Mouse (Mus musculus): ENCODE data around the gene Usp54. TPM values are rescaled to one million over a fixed set of nuclear protein-coding genes. Genes with fewer than 3 reads are reported as not detected.
"Not testable (repeated sequence)": the region's sequence is repeated elsewhere in the genome, so short reads cannot be mapped to it uniquely, and the experiment has no call there.

The Usp54 gene
- polyA plus RNA-seq, 1 experiment from 2014 or later: 1.6 TPM

- DNase-seq (ENCODE audit: low spot score): no peak
Observed at GRCm38 (mm10) chr14:20610146-20610545, 30.7 kb downstream of the Usp54 start.

GRCm38 (mm10) chr14:20609519-20609918 is 31.3 kb downstream of the Usp54 start:
- DNase-seq (ENCODE audit: low spot score): no peak

- DNase-seq (ENCODE audit: low spot score): no peak
Observed at GRCm38 (mm10) chr14:20607396-20608126, 33.3 kb downstream of the Usp54 start.

- no peak for DNase-seq (ENCODE audit: low spot score)
Observed at GRCm38 (mm10) chr14:20601287-20601686, 39.6 kb downstream of the Usp54 start.

GRCm38 (mm10) chr14:20600203-20600602 is 40.7 kb downstream of the Usp54 start:
- DNase-seq (ENCODE audit: low spot score): no peak

- DNase-seq (ENCODE audit: low spot score): no peak
Observed at GRCm38 (mm10) chr14:20599542-20599941, 41.3 kb downstream of the Usp54 start.

DNA sequence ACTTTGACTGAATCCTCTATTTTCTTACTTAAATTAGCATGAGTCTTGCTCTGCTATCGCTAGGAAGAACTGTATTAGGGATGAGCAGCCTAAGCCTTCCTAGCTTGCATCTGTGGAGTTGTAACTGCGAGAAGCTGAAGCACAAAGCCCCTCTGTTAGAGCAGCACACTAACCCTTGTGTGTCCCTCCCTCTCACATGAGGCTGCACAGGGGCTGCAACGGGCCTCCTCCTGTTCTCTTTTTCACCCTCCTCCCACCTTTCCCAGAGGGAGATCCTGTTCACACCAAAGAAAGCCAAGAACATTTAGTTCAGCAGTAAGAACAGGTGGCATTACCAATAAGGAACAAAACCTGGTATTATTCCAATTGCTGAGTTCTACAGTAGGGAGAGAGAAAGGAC is 45.1 kb downstream of the Usp54 start:
- no peak for DNase-seq (ENCODE audit: low spot score)

DNA sequence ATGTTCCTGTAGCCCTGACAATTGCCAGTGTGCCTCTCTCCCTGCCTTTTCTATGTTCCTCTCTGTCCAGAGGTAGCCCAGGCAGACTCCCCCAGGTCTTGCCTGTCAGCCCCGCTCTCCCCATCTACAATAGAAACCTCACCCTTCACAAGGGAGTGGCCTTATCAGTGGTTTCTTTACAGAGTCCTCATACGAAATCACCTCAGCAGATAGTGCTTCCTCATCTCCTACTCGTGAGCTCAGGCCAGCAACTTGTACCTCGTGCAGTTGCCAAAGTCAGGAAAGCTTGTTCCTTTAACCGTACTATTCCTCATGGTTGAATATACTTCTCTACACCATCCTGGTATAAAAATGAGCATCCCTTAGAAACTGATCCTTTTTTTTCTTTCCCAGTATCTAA is 53.4 kb downstream of the Usp54 start:
- no peak for DNase-seq (ENCODE audit: low spot score)

GRCm38 (mm10) chr14:20578822-20579407 is 61.9 kb downstream of the Usp54 start:
- no peak for DNase-seq (ENCODE audit: low spot score)

- peak; percentile 75 for DNase-seq (ENCODE audit: low spot score)
Observed at GRCm38 (mm10) chr14:20576179-20576578, 64.7 kb downstream of the Usp54 start.

GRCm38 (mm10) chr14:20573196-20573595 is 67.7 kb downstream of the Usp54 start:
- DNase-seq (ENCODE audit: low spot score): not testable (repeated sequence)

- no peak for DNase-seq (ENCODE audit: low spot score)
Observed at GRCm38 (mm10) chr14:20565256-20566021, 75.4 kb downstream of the Usp54 start.

DNA sequence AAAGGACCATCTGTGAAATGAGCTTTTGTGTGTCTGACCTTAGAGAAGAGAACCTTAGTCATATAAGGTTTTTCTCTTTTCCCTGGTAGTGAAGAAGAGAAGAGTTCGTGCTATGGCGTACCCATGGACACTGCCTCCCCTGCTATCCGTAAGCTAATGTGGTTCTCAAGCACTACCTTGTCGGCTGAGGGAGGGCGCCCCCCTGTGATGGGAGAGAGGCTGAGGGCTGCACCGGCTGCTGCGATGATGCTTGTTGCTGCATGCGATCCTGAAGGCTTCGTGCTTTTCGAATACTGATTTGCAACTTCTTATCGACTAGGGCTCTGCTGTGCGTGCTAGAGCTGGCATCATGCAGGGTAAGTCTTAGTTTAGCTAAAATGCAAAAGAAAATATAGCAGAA is 76.2 kb downstream of the Usp54 start:
- DNase-seq (ENCODE audit: low spot score): peak; percentile 41

DNA sequence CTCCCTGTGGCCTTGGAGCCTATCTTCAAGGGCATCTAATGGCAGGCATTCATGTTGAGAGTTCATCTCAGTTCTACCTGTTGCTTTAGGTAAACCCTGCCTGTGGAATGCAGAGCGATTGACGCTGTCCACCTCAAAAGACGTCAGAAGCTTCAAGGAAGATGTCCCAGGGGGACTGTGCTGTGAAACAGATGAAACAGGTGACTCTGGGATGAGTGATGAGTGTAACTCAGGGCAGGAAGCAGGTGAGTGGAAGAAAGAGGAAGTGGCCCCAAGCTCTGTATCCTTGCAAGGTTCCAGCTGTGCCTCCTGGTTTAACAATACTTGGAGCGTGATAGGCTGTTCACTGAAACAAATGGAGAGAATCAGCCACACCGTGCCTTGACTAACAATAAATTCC is 79.0 kb downstream of the Usp54 start:
- DNase-seq (ENCODE audit: low spot score): no peak

- DNase-seq (ENCODE audit: low spot score): no peak
Observed at GRCm38 (mm10) chr14:20550136-20550535, 90.7 kb downstream of the Usp54 start.

- peak; percentile 93 for DNase-seq (ENCODE audit: low spot score)
Observed at GRCm38 (mm10) chr14:20546415-20546814, 94.4 kb downstream of the Usp54 start, which contains the start of gene Ppp3cb. Gene Ppp3cb (minus strand): TSS chr14:20546573.

DNA sequence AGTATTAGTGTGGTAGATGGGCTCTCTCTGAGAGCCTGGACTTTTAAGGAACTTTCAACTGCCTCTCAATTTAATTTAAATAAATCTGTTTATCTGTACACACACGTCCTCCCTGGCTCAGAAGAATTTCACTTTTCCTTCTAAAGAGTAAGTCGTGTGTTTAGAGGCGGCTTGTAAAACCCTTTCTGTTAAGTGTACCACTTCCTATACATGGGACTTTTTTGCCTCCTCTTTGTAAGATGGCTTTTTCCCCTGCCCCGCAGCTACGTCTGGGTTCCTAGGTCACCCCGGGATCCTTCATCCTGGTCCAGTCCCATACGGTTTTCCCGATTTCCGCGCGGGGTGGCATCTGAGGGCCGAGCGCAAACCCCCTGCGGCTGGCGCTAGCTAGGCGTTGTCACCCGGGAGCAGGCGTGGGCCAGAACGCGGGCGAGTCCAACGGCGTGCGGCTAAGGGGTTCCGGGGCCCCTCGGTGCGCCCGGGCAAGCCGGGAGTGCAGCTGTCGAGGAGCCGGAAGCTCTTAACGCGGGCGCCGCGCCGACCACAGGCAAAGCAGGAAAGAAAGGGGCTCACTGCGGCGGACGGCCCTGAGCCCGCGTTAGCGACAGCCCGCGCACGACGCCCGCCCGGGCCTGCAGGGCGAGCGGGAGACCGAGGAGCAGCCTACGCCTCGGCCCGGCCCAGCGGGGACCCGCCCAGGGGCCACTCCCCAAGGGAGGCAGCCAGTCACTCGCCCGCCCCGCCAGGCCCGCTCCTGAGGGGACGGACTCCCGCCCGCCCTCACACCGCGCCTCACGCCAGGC is 95.1 kb downstream of the Usp54 start:
- DNase-seq (ENCODE audit: low spot score): peak; percentile 90

DNA sequence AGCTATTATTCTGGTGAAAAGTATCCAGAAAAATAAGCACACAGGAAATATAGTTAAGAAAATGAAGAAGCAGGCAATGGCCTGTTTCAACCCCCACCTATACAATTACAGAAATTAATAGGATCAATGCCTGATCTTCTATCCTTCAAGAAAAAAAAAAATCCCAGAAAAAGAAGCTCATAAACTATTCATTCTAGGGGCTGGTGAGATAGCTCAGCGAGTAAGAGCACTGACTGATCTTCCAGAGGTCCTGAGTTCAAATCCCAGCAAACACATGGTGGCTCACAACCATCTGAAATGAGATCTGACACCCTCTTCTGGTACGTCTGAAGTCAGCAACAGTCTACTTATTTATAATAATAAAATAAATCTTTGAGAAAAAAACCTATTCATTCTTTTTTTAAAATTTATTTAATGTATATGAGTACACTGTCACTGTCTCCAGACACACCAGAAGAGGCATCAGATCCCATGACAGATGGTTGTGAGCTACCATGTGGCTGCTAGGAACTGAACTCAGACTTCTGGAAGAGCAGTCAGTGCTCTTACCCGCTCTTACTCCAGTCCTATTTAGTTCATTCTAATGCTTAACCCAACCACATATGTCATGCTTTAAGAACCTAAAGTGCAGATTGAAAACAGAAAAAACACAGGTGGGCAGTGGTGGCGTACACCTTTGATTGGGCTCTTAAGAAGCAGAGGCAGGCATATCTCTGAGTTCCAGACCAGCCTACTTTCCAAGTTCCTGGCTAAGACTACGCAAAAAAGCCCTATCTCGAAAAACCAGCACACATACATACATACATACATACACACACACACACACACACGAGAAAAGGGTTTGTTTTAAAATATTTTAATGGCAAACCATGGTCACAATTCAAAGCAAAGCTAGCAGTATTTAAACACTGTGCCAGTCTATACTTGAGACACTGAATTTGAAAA is 96.1 kb downstream of the Usp54 start:
- no peak for DNase-seq (ENCODE audit: low spot score)

- no peak for DNase-seq (ENCODE audit: low spot score)
Observed at GRCm38 (mm10) chr14:20529643-20530042, 111.2 kb downstream of the Usp54 start.

GRCm38 (mm10) chr14:20520179-20520578 is 120.7 kb downstream of the Usp54 start:
- no peak for DNase-seq (ENCODE audit: low spot score)

Data from thymus, postnatal 0 days (tissue).